Mouse (Mus musculus) heart, adult 11 months (tissue): Measurements from ENCODE around the gene Xndc1.

ENCODE experiments used
- DNase-seq: peaks from one replicate; pipeline ENCODE4 v3.0.0; 2022

Xndc1 gene

GRCm38 (mm10) chr7:102082816-102083215 lies 17.5 kb downstream of the Xndc1 start, which contains the start of gene Trpc2:
TSS of gene Trpc2 (plus strand) at chr7:102083116.
- DNase-seq, result no peak

GRCm38 (mm10) chr7:102084041-102084696 lies 18.9 kb downstream of the Xndc1 start:
- peak; percentile 85 for DNase-seq

DNA sequence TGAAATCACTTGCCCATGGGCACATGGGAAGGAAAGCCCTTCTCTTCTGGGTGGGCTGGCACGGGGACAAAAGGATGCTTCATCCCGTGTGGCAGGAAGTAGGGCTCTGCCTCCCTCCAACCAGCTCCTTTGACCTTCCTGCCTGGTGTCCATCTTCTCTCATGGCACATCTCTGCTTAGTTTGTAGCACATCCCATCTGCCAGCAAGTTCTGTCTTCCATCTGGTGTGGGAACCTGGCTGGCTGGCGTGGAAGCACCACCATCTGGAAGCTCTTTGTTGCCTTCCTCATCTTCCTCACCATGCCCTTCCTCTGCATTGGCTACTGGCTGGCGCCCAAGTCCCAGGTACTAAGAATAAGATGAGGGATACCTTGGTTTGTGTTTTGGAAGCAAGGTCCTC lies 22.0 kb downstream of the Xndc1 start:
- DNase-seq, result no peak

GRCm38 (mm10) chr7:102099760-102100661 lies 34.7 kb downstream of the Xndc1 start:
- peak; percentile 95 for DNase-seq

- peak; percentile 90 for DNase-seq
Observed at GRCm38 (mm10) chr7:102100868-102101267, 35.6 kb downstream of the Xndc1 start.

DNA sequence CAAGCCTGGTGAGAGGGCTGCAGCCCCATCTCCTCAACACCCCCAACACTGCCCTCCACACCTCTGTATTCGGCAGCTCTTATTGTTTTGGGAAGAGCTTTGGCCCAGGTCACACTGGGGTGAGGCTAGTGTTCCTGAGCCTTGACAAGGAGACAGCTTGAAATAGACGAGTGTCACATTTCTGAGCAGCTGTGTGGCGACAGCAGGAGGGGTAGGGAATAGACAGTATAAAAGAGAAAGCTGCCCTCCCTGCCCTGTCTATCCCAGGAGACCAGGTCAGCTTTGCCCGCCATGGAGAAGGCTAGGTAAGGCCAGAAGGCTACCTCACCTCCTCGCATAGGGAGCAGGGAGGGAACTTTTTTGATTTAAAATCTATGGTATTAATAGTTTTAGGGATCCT lies 36.2 kb downstream of the Xndc1 start, which contains the start of gene Art1:
Gene Art1, plus strand, starts transcription at position 257 of the 400 bp plus-strand sequence.
- DNase-seq, result peak; percentile 98

- peak; percentile 91 for DNase-seq
Observed at GRCm38 (mm10) chr7:102102241-102102640, 36.9 kb downstream of the Xndc1 start.

DNA sequence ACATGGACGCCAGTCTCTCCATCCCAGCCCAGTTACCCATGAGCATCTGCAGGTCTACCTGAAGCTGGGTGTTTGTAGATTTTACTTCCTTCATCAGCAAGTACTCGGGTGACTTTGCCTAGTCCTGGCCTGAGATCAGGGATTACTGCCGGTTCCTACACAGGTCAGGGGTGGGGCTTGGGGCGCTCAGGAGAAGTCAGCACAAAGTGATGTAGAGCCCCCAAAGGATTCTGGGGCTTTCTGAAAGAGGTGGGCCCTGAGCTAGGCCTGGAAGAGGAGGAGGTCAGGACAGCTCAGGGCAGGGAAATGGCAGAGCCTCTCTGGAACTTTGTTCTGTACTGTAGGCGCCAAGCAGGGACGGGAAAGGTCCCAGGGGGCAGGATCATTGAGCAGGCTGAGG lies 37.4 kb downstream of the Xndc1 start:
- DNase-seq, result peak; percentile 90

- DNase-seq, result no peak
Observed at GRCm38 (mm10) chr7:102103555-102103954, 38.2 kb downstream of the Xndc1 start.

DNA sequence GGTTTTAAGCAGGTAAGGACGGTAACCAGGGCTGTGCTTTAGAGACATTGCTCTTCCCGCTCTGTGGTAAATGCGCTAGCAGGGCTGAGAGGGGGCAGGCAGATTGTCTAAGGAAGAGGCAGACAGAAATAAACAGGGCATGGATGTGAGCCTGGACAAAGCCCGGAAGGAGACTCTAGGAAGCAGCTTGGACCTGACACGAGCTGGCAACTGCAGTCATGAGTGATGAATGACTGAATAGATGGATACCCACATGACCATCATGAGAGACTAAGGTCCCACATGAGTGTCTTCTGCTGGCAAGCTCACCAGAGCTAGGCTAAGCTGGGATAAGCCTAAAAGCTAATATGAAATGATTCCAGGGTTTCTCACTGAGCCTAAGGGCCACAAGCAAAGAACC lies 38.8 kb downstream of the Xndc1 start:
- DNase-seq, result peak; percentile 93

DNA sequence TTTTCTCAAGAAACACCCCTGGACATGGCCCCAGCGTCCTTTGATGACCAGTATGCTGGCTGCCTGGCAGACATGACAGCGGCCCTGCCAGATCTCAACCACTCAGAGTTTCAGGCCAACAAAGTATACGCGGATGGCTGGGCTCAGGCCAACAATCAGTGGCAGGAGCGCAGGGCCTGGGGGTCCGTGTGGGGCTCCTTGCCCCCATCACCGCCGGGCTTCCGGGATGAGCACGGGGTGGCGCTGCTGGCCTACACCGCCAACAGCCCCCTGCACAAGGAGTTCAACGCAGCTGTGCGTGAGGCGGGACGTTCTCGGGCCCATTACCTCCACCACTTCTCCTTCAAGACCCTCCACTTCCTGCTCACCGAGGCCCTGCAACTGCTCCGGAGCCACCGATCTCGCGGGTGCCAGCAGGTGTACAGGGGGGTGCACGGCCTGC lies 41.4 kb downstream of the Xndc1 start:
- peak; percentile 93 for DNase-seq

DNA sequence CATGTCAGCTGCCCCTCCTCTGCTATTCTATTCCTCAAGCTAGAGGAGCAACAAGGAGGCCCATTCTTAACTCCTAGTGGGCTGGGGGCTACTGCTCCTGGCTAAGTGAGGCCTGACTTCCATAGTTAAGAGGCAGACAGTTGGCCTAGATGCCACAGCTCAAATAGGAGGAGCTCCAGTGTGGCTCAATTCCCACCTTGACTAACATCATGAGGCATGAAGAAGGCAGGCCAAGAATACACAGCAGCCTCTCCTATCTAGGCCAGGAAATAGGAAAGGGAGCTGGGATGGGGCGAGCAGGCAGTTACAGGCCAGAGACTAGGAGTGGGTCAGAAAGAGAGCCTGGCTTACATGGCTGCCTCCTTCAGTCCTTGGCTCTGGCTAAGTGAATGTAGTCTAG lies 42.9 kb downstream of the Xndc1 start:
- DNase-seq, result peak; percentile 91

DNA sequence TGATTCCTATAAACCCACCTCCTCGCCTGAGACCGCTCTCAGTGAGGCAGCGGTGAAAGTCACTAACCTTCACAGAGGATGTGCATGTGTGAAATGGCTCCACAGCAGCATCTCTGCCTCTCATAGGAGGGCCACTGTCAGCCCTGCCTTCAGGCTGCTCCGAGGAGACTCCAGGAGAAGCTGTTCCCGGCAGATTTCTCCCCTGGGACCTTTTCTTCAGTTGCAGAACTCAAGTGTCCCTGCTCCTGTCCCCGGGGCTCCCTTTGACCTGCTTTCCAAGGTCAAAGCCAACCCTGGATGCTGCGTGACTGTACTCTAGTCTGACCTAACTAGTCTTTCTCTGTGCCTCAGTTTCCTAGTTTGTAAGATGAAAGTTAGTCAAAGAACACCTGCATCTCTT lies 43.9 kb downstream of the Xndc1 start, which contains the start of gene Art5:
Gene Art5, minus strand, starts transcription at position 319 of the 400 bp plus-strand sequence.
- peak; percentile 90 for DNase-seq

- DNase-seq, result peak; percentile 63
Observed at GRCm38 (mm10) chr7:102109746-102110145, 44.4 kb downstream of the Xndc1 start.

GRCm38 (mm10) chr7:102113151-102113729 lies 47.9 kb downstream of the Xndc1 start:
- peak; percentile 88 for DNase-seq

GRCm38 (mm10) chr7:102116579-102117331 lies 51.4 kb downstream of the Xndc1 start, which contains the start of gene Chrna10:
TSS of gene Chrna10 (minus strand) at chr7:102116828.
- DNase-seq, result peak; percentile 82

DNA sequence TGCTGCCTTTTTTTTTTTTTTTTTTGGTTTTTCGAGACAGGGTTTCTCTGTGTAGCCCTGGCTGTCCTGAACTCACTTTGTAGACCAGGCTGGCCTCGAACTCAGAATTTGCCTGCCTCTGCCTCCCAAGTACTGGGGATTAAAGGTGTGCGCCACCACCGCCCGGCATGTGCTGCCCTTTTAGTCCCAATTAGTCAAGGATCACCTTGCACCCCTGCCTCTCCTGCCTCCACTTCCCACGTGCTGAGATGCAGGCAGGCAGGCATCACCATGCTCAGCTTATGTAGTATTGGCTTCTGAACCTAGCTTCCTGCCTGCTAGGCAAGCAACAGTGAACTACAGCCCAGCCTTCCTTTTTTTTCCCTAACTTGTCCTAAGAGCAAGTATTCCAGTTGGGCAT lies 52.1 kb downstream of the Xndc1 start:
- DNase-seq, result peak; percentile 84

DNA sequence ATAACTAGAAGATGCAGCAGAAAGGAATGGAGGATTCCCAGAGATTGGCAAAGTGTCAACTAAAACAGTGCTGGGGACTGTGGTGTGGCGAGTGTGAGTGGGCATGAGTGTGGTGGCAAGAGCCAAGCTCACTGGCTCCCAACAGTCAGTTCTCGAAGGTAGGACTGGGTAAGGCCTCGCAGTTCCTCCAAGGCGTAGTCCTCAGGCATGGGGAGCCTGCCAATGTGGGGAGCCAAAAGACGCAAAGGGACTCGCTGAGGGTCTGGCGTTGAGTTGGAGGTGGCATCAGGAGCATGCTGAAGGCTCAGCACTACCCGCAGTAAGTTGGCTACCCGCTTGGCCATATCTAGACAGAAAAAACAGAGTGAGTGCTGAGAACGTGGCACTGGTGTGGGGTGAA lies 55.0 kb downstream of the Xndc1 start:
- peak; percentile 72 for DNase-seq

DNA sequence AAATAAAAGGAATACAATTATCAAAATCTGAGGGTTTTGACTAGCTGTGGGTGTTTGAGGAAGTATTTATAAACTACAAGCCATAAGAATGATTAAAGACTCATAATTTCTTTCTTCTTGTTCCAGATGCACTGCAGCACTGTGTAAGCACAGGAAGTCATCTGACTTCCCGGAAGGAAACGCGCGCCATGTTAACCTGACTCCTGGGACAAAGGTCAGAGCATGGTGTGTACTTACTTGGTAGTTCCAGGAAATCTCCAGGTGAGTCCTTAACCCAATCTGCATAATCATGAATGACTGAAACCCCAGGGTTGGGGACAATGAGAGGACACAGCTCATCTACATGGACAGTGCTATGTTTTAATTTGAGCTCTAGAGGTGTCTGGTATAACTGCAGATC lies 67.1 kb downstream of the Xndc1 start:
- DNase-seq, result no peak
